Mouse (Mus musculus): ENCODE measurements at regions not wholly inside any gene's neighbourhood (a gene's known extent, or its start where the extent isn't known, plus 50 kb on each side); places are given as distances from the start of the nearest gene placed in this dataset.
A peak's percentile ranks its signal among the peaks of the same experiment; 100 is the strongest.
"Not testable (repeated sequence)": the region's sequence is repeated elsewhere in the genome, so short reads cannot be mapped to it uniquely, and the experiment has no call there.

DNA sequence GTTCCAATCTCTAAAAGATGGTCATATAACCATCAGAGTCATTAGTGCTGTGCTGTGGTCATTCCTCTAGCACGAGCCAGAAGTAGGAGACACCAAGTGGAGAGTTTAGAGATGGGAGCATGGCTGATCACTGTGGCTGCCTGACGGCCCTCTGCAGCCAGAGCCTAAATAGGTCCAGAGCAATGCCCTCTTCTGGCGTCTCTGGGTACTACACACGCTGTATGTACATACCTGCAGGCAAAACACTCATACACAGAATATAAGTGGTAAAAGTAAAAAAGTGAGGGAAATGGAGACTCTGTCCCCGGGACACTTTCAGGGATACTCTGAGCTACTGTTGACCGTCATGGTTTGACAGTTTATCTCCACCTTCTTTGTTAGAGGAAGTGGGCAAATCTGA lies 91.4 kb downstream of the Gm21738 start:
- DNase-seq (ENCODE audit: low spot score) = no peak

DNA sequence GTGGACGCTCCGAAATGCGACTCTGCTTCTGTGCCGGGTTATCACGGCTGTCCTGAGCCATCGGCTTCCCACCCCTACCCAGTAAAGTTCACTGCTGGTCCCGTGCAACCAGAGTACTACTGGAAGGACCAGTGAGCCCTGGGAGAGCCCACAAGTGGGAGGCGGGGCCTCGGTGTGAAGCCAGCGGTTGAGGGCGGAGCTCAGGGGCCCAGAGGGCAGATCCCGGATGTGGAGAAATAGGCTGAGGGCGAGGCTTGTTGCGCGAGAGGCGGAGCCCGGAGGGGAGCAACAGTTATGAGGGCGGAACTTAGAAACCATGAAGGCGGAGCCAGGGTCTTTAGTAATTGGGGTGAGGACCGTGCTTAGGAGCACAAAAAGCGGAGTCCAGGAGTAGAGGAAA lies 107.1 kb downstream of the Gm21738 start:
- DNase-seq (ENCODE audit: low spot score) = no peak

DNA sequence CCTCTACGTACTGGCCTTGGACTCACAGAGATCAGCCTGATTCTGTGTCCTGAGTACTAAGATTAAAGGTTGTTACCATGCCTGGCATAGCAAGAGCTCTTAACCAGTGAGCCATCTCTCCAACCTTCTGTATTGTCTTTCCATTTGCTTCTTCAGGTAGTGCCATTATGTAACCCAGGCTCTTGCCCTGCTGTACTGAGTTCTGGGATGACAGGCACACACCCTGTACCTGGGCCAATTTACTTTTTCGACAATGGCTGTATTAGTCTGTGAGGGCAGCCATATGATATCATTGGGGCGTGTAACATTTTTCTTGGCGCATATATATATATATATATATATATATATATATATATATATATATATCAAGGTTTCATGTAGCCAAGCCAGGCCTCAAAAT lies 115.9 kb downstream of the Gm21738 start:
- DNase-seq (ENCODE audit: low spot score) = not testable (repeated sequence)

DNA sequence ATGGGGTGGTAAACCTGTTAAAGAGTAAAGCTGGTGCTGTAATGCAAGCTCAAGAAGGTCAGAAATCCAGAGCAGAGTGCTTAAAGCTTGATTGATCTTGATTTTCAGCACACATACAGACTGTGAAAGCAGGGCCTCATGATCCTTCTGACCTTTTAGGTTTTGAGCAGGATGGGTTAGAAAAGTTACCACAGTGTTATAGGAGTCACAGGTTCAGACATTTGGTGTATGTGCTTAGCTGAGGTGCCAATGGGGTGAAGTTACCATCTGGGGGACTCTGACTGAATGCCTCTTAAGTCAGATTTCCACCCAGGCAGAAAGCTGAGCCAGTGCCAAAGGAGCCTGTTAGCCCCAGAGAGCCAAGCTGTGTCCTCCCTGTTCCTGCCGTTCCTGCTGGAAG lies 139.6 kb downstream of the Gm21738 start:
- DNase-seq (ENCODE audit: low spot score) = no peak

DNA sequence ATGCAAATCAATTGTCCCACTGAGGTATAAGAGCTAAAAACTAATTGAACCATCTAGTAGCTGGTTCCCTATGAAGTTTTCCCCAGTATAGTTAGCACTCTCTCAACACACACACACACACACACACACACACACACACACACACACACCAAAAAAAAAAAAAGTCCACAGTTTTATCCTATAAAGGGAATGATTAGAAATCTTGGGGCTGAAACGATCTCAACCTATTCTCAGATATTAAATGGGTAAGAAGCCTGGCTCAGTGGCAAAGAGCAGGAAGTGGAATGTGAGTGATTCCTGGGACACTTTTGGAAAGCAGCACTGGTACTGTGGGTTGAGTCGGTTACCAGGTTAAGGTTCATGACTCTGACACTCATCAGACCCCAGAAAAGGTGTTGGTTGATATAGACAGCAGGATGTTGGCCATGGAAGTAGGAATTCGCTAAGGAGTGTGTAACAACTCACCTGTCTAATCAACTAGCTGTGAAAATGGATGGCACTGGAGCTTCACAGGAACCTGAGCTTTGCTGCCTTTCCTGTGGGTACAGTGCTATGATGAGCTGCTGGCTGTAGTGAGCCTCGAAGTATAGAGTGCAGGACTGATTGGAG lies 140.8 kb downstream of the Gm21738 start:
- peak; percentile 24 for DNase-seq (ENCODE audit: low spot score)

Measured in urinary bladder, postnatal 10 days (tissue).